Mouse (Mus musculus) liver, adult (tissue): ENCODE data around the gene Sptbn2.

Experiments used
- GATA4 ChIP-seq: IDR thresholded peaks from 2 replicates; pipeline ENCODE4 v1.6.1; 2014; ENCODE audit warnings: mild to moderate bottlenecking, low read length; ENCODE audit not compliant: insufficient replicate concordance

Sptbn2 gene

DNA sequence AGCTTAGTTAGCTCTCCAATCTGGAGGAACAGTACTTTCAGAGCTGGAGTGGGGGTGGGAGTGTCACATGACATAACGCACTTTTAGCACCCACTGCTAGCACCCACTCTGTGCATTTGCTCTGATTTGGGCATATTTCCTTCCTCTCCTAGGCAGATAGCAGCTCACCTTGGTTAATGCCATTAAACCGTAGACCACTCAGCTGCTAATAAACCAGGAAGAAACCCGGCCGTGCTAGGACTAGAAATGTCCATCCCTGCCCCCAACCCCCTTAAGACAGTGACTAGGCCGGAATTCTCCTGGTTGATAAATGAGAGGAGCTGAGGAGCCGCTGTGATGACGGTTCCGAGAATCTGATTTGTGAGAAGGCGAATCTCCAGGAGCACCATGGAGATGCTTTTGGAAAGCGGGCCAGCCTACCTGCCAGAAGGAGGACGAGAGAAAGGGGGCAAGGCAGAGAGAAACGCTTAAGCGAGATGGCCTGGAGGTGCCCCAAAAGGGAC is at the start of gene Sptbn2:
Gene Sptbn2 (plus strand): TSS at position 70 of the 503 bp plus-strand sequence.
- TF ChIP-seq GATA4: no peak

GRCm38 (mm10) chr19:4666815-4667214 is 44.2 kb upstream of the Sptbn2 start:
- no peak for TF ChIP-seq GATA4

- no peak for TF ChIP-seq GATA4
These were observed 40.2 kb upstream of the Sptbn2 start for GRCm38 (mm10) chr19:4670776-4671175.

GRCm38 (mm10) chr19:4672401-4672800 is 38.6 kb upstream of the Sptbn2 start:
- no peak for TF ChIP-seq GATA4

- TF ChIP-seq GATA4: no peak
These were observed 16.6 kb upstream of the Sptbn2 start for GRCm38 (mm10) chr19:4694346-4694745.

GRCm38 (mm10) chr19:4697121-4697520 is 13.8 kb upstream of the Sptbn2 start:
- no peak for TF ChIP-seq GATA4

DNA sequence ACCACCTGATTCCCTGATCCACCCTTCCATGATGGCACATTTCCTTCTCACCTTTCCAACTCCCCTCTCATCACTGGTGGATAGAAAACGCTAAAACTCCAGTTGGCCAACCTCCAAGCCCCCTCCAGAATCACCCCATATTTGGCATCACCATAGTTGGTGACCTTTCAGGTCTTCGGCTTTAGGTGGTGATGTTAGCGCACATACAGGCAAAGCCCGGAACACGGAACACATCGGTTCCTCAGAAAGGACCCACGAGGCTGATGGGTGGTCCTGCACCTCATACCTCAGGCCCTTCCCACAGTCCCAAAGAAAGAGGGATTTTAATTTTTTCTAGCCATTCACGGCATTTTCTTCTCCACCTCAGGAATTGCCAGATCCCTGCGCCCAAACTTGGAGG is 13.2 kb upstream of the Sptbn2 start:
- TF ChIP-seq GATA4: no peak

- TF ChIP-seq GATA4: no peak
These were observed 12.7 kb upstream of the Sptbn2 start, which contains the start of gene Gm960 for GRCm38 (mm10) chr19:4698205-4698677. TSS of gene Gm960 (minus strand) at chr19:4698668.

DNA sequence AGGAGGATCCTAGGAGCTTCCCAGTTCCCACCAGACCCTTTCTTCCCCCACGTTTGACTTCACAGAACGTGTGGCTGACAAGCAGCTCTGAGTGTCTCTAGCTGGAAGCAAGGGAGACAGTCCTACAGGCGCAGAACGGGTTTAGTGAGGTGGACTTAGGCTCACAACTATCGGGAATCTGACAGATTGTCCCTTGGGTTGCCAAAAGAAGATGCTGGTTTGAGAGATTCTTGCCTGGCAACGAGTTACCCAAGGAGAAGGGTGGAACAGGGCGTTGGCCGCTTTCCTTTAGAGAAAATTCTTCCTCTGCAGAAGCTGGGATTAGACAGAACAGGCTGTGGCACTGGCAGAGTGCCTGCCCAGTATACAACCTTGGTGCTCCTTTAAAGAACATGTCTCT is 12.1 kb upstream of the Sptbn2 start:
- TF ChIP-seq GATA4: no peak

GRCm38 (mm10) chr19:4699821-4700220 is 11.1 kb upstream of the Sptbn2 start:
- no peak for TF ChIP-seq GATA4

DNA sequence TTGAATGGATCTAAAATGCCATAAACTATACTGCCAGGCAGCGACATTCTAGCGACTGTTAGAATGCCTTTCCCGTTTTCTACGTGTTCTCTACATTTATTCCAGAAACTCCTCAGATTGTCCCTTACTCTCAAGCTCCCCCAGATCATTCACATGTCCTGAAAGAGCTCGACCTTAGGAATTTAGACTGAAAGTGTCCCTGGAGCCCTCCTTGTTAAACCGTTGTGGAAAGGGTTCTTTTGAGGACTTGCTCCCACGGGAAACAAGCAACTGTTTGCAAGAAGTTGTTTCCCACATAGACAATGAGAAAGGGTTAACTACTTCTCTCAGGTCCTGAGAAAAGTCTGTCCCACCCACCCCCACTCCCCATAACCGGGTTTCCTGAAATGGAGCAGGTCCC is 10.3 kb upstream of the Sptbn2 start:
- TF ChIP-seq GATA4: no peak

DNA sequence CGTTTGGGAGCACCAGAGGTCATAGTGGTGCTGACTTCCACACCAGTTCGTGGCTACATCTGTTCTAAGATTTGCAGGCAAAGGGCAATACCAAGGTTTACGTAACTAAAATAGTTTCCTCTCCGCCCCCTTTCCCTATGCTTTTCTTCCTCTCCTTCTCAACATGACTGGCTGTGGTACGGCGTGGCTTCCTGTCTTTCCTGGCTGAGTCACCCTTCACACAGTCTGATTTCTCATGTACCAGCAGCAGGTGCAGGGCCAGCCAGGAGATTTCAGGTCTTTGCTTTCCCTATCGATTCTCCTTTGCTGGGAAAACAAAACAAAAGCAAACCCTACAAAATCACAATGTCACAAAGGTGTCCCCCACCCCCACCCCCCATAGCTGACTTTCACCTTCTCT is 9.7 kb upstream of the Sptbn2 start:
- no peak for TF ChIP-seq GATA4

DNA sequence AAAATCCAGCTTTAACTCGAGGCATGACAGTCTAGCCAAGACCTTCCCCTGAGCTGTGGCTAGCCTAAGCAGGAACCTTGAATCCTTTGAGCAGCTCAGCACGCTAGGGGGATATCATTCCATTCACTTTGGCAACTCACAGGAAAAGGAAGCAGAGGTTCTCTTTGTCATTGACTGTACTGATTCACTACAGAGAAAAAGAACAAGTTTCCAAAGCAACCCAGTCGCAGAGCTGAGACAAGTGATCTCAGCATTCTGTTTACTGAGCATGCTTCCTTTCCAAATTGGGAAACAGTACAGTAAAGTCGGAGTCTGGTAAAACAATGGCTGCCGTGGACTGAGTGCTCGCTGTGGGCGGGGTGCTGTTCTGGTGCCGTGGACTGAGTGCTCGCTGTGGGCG is 2.2 kb upstream of the Sptbn2 start:
- TF ChIP-seq GATA4: no peak

- TF ChIP-seq GATA4: no peak
These were observed 711 bp downstream of the Sptbn2 start for GRCm38 (mm10) chr19:4711601-4712155.

DNA sequence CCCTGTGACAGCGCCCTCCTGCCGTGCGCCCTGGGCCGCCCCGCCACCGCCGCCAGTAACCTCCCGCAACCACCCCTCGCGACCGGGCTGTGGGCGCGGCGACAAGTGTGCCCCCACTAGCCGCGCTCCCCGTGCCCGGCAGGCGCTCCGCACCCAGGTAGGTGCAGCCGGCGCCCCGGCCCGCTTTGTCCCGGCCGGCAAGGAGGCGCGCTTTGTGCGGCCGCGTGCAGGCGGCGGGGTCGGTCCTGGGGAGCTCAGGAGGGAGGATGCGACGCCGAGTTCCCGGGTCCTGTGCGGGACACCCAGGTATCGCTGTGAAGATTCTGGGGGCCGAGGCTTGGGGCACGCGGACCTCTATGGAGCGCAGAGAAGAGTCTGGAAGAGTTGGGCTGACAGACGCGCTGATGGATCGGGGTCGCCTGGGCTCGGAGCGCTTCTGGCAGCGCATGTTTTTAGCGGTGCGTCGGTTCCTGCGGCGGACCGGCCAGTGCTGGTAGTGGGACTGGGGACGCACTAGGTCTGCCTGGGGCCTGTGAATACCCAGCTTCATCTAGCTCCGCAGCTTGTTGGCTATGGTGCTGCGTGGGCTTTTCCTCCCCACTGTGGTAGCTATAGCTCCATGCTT is 1.3 kb downstream of the Sptbn2 start:
- no peak for TF ChIP-seq GATA4

- TF ChIP-seq GATA4: no peak
These were observed 2.0 kb downstream of the Sptbn2 start for GRCm38 (mm10) chr19:4712781-4713526.
